Mouse (Mus musculus) ES-E14 (cell line): ENCODE data around the gene Itga10. TPM values are rescaled to one million over a fixed set of nuclear protein-coding genes. Genes with fewer than 3 reads are reported as not detected.

Experiments used
- DNase-seq: peaks from one replicate; pipeline ENCODE4 v3.0.0-alpha.2; 2013; ENCODE audit warnings: low read depth, low spot score
- H3K27ac ChIP-seq: 2 replicates; pipeline ENCODE4 v1.5.1; 2012; ENCODE audit warnings: low read depth, mild to moderate bottlenecking, low read length, moderate library complexity, mixed read lengths; ENCODE audit not compliant: poor library complexity, insufficient read depth, severe bottlenecking
- H3K36me3 ChIP-seq: 2 replicates; pipeline ENCODE4 v1.6.1; 2012; ENCODE audit warnings: mild to moderate bottlenecking, low read length, moderate library complexity, mixed read lengths; ENCODE audit not compliant: control insufficient read depth, poor library complexity, insufficient read depth, severe bottlenecking
- H3K4me1 ChIP-seq, 2 experiments: fragments of 150-350 bp in 1 of 2; sonication (generic) in 1 of 2; 2 replicates each; pipeline ENCODE4 v1.6.1; 2012; ENCODE audit warnings: low read length in 2 of 2, mild to moderate bottlenecking in 1 of 2, mixed read lengths in 1 of 2; ENCODE audit not compliant: control insufficient read depth in 2 of 2, insufficient read depth in 2 of 2, poor library complexity in 1 of 2
- H3K4me3 ChIP-seq, 2 experiments: fragments of 150-350 bp in 1 of 2; sonication (generic) in 1 of 2; 2 replicates each; pipeline ENCODE4 v1.5.1; 2012; ENCODE audit warnings: low read length in 2 of 2, low read depth in 1 of 2, mild to moderate bottlenecking in 1 of 2, mixed read lengths in 1 of 2; ENCODE audit not compliant: insufficient read depth in 1 of 2, poor library complexity in 1 of 2, severe bottlenecking in 1 of 2
- H3K9ac ChIP-seq: 2 replicates; pipeline ENCODE4 v1.6.1; 2012; ENCODE audit warnings: low read depth, mild to moderate bottlenecking, low read length, mixed read lengths; ENCODE audit not compliant: poor library complexity, insufficient read depth, severe bottlenecking
- H3K9me3 ChIP-seq: fragments of 150-350 bp; sonication (generic); 2 replicates; pipeline ENCODE4 v1.6.1; 2012; ENCODE audit warnings: low read depth, mild to moderate bottlenecking, low read length; ENCODE audit not compliant: control insufficient read depth, insufficient read depth
- CHD2 ChIP-seq: IDR thresholded peaks from 2 replicates; pipeline ENCODE4 v1.6.1; 2014; ENCODE audit warnings: mild to moderate bottlenecking, low read depth, low read length, inconsistent platforms
- HCFC1 ChIP-seq: IDR thresholded peaks from 2 replicates; pipeline ENCODE4 v1.6.1; 2012; ENCODE audit warnings: low read length, inconsistent platforms, borderline replicate concordance; ENCODE audit not compliant: insufficient read depth
- MAFK ChIP-seq: IDR thresholded peaks from 2 replicates; pipeline ENCODE4 v1.6.1; 2014; ENCODE audit warnings: mild to moderate bottlenecking, low read depth, low read length, inconsistent platforms; ENCODE audit not compliant: insufficient read depth
- ZC3H11A ChIP-seq: IDR thresholded peaks from 2 replicates; pipeline ENCODE4 v1.6.1; 2012; ENCODE audit warnings: low read depth, mild to moderate bottlenecking, inconsistent platforms, low read length, borderline replicate concordance
- ZNF384 ChIP-seq: IDR thresholded peaks from 2 replicates; pipeline ENCODE4 v1.6.1; 2012; ENCODE audit warnings: low read depth, low read length, inconsistent platforms
- in situ Hi-C, 2 experiments: fragments of 600-800 bp; cut with MboI; formaldehyde crosslinking; loops; one replicate each; pipeline ENCODE4 v1.15.1; 2025; ENCODE audit warnings: low sequenced_read_pairs in 2 of 2, inconsistent platforms in 1 of 2; ENCODE audit not compliant: unreplicated experiment in 2 of 2
- total RNA-seq: library from RNA; depleted of rRNA; stranded (reverse); fragments of 300-350 nt; gene quantifications from 2 replicates; pipeline ENCODE4 v1.2.3, GENCODE M21; 2012

Gene Itga10
- total RNA-seq, 1 experiment, result 1.7 TPM

GRCm38 (mm10) chr3:96693579-96693978 lies 48.2 kb downstream of the Itga10 start:
- H3K27ac ChIP-seq, result no peak overlapping the region
- in situ Hi-C loops, result no loop called here

GRCm38 (mm10) chr3:96696198-96696765 lies 50.9 kb downstream of the Itga10 start, which contains the start of gene Pias3:
Gene Pias3 (plus strand): TSS chr3:96696384.
- peak within 1 kb of the TSS; percentile 80 for H3K27ac ChIP-seq
- peak; percentile 85 for DNase-seq
- peak within 1 kb of the TSS; percentile 90 for H3K9ac ChIP-seq
- H3K4me3 ChIP-seq, result peak within 1 kb of the TSS; percentile 88 to 92
- 0 out of 2 replicates have a peak, but pooled peaks cover 1% of the 10 kb centered on the region for H3K36me3 ChIP-seq
- no peak for TF ChIP-seq ZNF384
- TF ChIP-seq HCFC1, result no peak
- TF ChIP-seq ZC3H11A, result no peak
- no peak for TF ChIP-seq MAFK
- TF ChIP-seq CHD2, result no peak
- H3K9me3 ChIP-seq, result no peaks in the 10 kb centered on the region
- H3K4me1 ChIP-seq, result peaks cover 13 to 18% of the 10 kb centered on the region in 2 experiments
- in situ Hi-C loops, result no loop called here

More at GRCm38 (mm10) chr3:96693579-96693978, 48.2 kb downstream of the Itga10 start:
- H3K36me3 ChIP-seq, result no peaks in the 10 kb centered on the region
- no peaks in the 10 kb centered on the region for H3K9me3 ChIP-seq
- no peak for TF ChIP-seq HCFC1
- TF ChIP-seq ZC3H11A, result no peak
- TF ChIP-seq MAFK, result no peak
- no peak for TF ChIP-seq CHD2
- TF ChIP-seq ZNF384, result no peak
- DNase-seq, result no peak
- no peak overlapping the region for H3K9ac ChIP-seq
- H3K4me1 ChIP-seq, result peaks cover 10 to 12% of the 10 kb centered on the region in 2 experiments
- H3K4me3 ChIP-seq, result no peak overlapping the region

GRCm38 (mm10) chr3:96696766-96697732 lies 51.7 kb downstream of the Itga10 start:
- DNase-seq, result peak; percentile 82
- H3K4me1 ChIP-seq, result peaks cover 13 to 25% of the 10 kb centered on the region in 2 experiments
- in situ Hi-C loops, result no loop called here
- no peaks in the 10 kb centered on the region for H3K9me3 ChIP-seq
- no peak for TF ChIP-seq ZC3H11A
- TF ChIP-seq HCFC1, result no peak; the same call in 1 of the 2 replicates
- no peak for TF ChIP-seq ZNF384
- TF ChIP-seq MAFK, result no peak
- no peak for TF ChIP-seq CHD2
- H3K36me3 ChIP-seq, result peaks cover 7% of the 10 kb centered on the region; the same call in 1 of the 2 replicates
- H3K9ac ChIP-seq, result peak overlapping the region; percentile 90
- peak overlapping the region; percentile 80 for H3K27ac ChIP-seq
- H3K4me3 ChIP-seq, result peak overlapping the region; percentile 88 to 92

- peaks cover 22% of the 10 kb centered on the region for H3K36me3 ChIP-seq
- in situ Hi-C loops, result no loop called here
- H3K27ac ChIP-seq, result no peak overlapping the region
- H3K9me3 ChIP-seq, result no peaks in the 10 kb centered on the region
- H3K4me1 ChIP-seq, result peaks cover 8 to 37% of the 10 kb centered on the region in 2 experiments; a peak in 3 of 4 replicates
- H3K9ac ChIP-seq, result no peak overlapping the region
- TF ChIP-seq MAFK, result no peak
- TF ChIP-seq CHD2, result no peak
- TF ChIP-seq HCFC1, result no peak
- no peak for TF ChIP-seq ZC3H11A
- no peak for TF ChIP-seq ZNF384
- H3K4me3 ChIP-seq, result no peak overlapping the region
- DNase-seq, result no peak
Observed at GRCm38 (mm10) chr3:96698993-96699690, 53.8 kb downstream of the Itga10 start.
